Mouse (Mus musculus): ENCODE data around the gene Casz1.

DNA sequence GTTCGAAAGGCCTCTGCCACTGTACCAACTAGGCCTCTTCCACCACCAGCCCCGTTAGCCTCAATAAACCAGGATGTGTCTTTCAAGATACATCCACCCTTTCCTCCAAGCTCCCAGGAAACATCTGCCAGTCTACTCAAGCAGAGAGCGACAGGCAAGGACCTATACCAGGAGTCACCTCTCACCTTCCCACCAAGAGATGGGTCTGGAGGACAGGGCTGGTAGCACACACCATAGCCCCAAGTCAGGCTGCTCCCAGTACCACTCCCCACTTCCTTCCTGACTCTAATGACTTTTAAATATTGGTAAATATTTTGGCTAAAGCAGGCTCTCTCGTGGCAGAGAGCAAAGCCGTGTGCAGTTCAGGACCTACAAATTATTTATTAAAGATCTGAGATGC is 77.6 kb downstream of the Casz1 start:
- TF ChIP-seq ZC3H11A (IDR thresholded peaks at IDR 0.05; ENCODE audit: borderline replicate concordance, low read depth, low read length) = no peak
- no peak for TF ChIP-seq CHD2 (IDR thresholded peaks at IDR 0.05; ENCODE audit: low read depth, low read length)
- TF ChIP-seq ZNF384 (IDR thresholded peaks at IDR 0.05; ENCODE audit: low read depth, low read length) = no peak
- no peak for TF ChIP-seq HCFC1 (IDR thresholded peaks at IDR 0.05; ENCODE audit: borderline replicate concordance, insufficient read depth, low read length)
- TF ChIP-seq MAFK (IDR thresholded peaks at IDR 0.05; ENCODE audit: insufficient read depth, low read depth, low read length) = no peak

Data from ES-E14 (cell line).